Mouse (Mus musculus) stomach, embryonic 15.5 days (tissue): ENCODE results near the gene Dusp23. TPM values are rescaled to one million over a fixed set of nuclear protein-coding genes. Genes with fewer than 3 reads are reported as not detected.

Experiments
- ATAC-seq: fragments of 200-750 bp; cut with Nextera tagmentation; 2 replicates; pipeline ENCODE4 v1.8.0; 2017; ENCODE audit warnings: low read depth, moderate number of reproducible peaks, moderate TSS enrichment; ENCODE audit not compliant: insufficient read depth, low FRiP score
- H3K27ac ChIP-seq: fragments of 300-500 bp; sonication (generic); 2 replicates; pipeline ENCODE4 v1.5.1; 2015; ENCODE audit warnings: mild to moderate bottlenecking, inconsistent platforms
- H3K27me3 ChIP-seq: fragments of 300-500 bp; sonication (generic); replicated peaks from 2 replicates; pipeline ENCODE4 v1.6.1; 2015; ENCODE audit warnings: inconsistent platforms
- H3K36me3 ChIP-seq: fragments of 300-500 bp; sonication (generic); 2 replicates; pipeline ENCODE4 v1.6.1; 2015; ENCODE audit warnings: inconsistent platforms
- H3K4me1 ChIP-seq: fragments of 300-500 bp; sonication (generic); 2 replicates; pipeline ENCODE4 v1.6.1; 2015; ENCODE audit warnings: inconsistent platforms
- H3K4me2 ChIP-seq: fragments of 300-500 bp; sonication (generic); 2 replicates; pipeline ENCODE4 v1.6.1; 2015; ENCODE audit warnings: mild to moderate bottlenecking, inconsistent platforms
- H3K4me3 ChIP-seq: fragments of 300-500 bp; sonication (generic); replicated peaks from 2 replicates; pipeline ENCODE4 v1.5.1; 2015; ENCODE audit warnings: inconsistent platforms
- H3K9ac ChIP-seq: fragments of 300-500 bp; sonication (generic); 2 replicates; pipeline ENCODE4 v1.6.1; 2015; ENCODE audit warnings: inconsistent platforms
- H3K9me3 ChIP-seq: fragments of 300-500 bp; sonication (generic); 2 replicates; pipeline ENCODE4 v1.6.1; 2016; ENCODE audit warnings: inconsistent platforms
- WGBS: fragments of 180-500 bp; shearing (Covaris S2); methylation state at CpG from one replicate; pipeline ENCODE4 v1.1.7; 2015; 5-methylcytosine and 5-hydroxymethylcytosine counted together
- polyA plus RNA-seq: library from polyadenylated mRNA; unstranded; fragments of >200 nt; fragmentation: Nextera tagmentation; extraction: Ambion mirVana; gene quantifications from 2 replicates; pipeline ENCODE4 v1.2.1, GENCODE M21; 2015

Gene Dusp23
- polyA plus RNA-seq, 1 experiment from 2014 or later = 12.9 TPM

- 68% methylated on average over 4 of the region's 4 CpGs for WGBS
- Histone ChIP-seq H3K36me3 (no peaks in the 10 kb centered on the region), H3K4me2 (no peak overlapping the region), H3K4me1 (peaks cover 4% of the 10 kb centered on the region; the same call in 1 of the 2 replicates), H3K9me3 (no peaks in the 10 kb centered on the region), H3K9ac (no peak overlapping the region), H3K27ac (no peak overlapping the region), H3K4me3 (no peak overlapping the region), H3K27me3 (no peaks in the 10 kb centered on the region)
- no peak for ATAC-seq
Measured at GRCm38 (mm10) chr1:172618141-172618540, 14.6 kb downstream of the Dusp23 start.

GRCm38 (mm10) chr1:172617365-172618076, 15.2 kb downstream of the Dusp23 start:
- 34% methylated on average over 14 of the region's 14 CpGs for WGBS
- peak overlapping the region; percentile 56 for H3K4me2 ChIP-seq
- no peaks in the 10 kb centered on the region for H3K27me3 ChIP-seq
- no peaks in the 10 kb centered on the region for H3K36me3 ChIP-seq
- H3K27ac ChIP-seq = no peak overlapping the region
- H3K4me1 ChIP-seq = peaks cover 4% of the 10 kb centered on the region; the same call in 1 of the 2 replicates
- no peak overlapping the region for H3K9ac ChIP-seq
- ATAC-seq = no peak
- no peak overlapping the region; the same call in 1 of the 2 replicates for H3K4me3 ChIP-seq
- no peaks in the 10 kb centered on the region for H3K9me3 ChIP-seq

- Histone ChIP-seq H3K4me3 (peak overlapping the region; percentile 23), H3K9ac (no peak overlapping the region)
Measured at GRCm38 (mm10) chr1:172616537-172617300, 16.0 kb downstream of the Dusp23 start.

GRCm38 (mm10) chr1:172615412-172615811, 17.4 kb downstream of the Dusp23 start:
- Histone ChIP-seq H3K27me3 (no peaks in the 10 kb centered on the region), H3K4me2 (no peak overlapping the region), H3K9me3 (no peaks in the 10 kb centered on the region), H3K27ac (no peak overlapping the region), H3K9ac (no peak overlapping the region), H3K4me1 (peaks cover 4% of the 10 kb centered on the region; the same call in 1 of the 2 replicates), H3K4me3 (no peak overlapping the region), H3K36me3 (no peaks in the 10 kb centered on the region)
- no peak for ATAC-seq
- WGBS = 46% methylated on average over 4 of the region's 4 CpGs

More at GRCm38 (mm10) chr1:172616537-172617300, 16.0 kb downstream of the Dusp23 start:
- Histone ChIP-seq H3K4me2 (peak overlapping the region; percentile 56), H3K36me3 (no peaks in the 10 kb centered on the region), H3K27me3 (no peaks in the 10 kb centered on the region), H3K9me3 (no peaks in the 10 kb centered on the region), H3K27ac (no peak overlapping the region), H3K4me1 (peaks cover 4% of the 10 kb centered on the region; the same call in 1 of the 2 replicates)
- 0 out of 2 replicates have a peak, but pooled peaks have one; percentile 49 for ATAC-seq
- whole genome bisulfite sequencing = 13% methylated on average over 22 of the region's 22 CpGs

- H3K4me3 ChIP-seq = no peak overlapping the region
- WGBS = 86% methylated on average over 10 of the region's 10 CpGs
- H3K9me3 ChIP-seq = no peaks in the 10 kb centered on the region
- ATAC-seq = no peak
- no peaks in the 10 kb centered on the region for H3K36me3 ChIP-seq
- H3K27me3 ChIP-seq = no peaks in the 10 kb centered on the region
- H3K4me1 ChIP-seq = peaks cover 4% of the 10 kb centered on the region; the same call in 1 of the 2 replicates
- H3K9ac ChIP-seq = no peak overlapping the region
- no peak overlapping the region for H3K27ac ChIP-seq
- no peak overlapping the region for H3K4me2 ChIP-seq
Measured at GRCm38 (mm10) chr1:172614654-172615053, 18.1 kb downstream of the Dusp23 start.

- no peaks in the 10 kb centered on the region for H3K36me3 ChIP-seq
- H3K4me1 ChIP-seq = peaks cover 4% of the 10 kb centered on the region; the same call in 1 of the 2 replicates
- H3K27ac ChIP-seq = no peak overlapping the region
- no peak overlapping the region for H3K4me2 ChIP-seq
- 48% methylated on average over 1 of the region's 1 CpGs for WGBS
- no peak for ATAC-seq
- no peaks in the 10 kb centered on the region for H3K9me3 ChIP-seq
- H3K9ac ChIP-seq = no peak overlapping the region
- H3K27me3 ChIP-seq = no peaks in the 10 kb centered on the region
- H3K4me3 ChIP-seq = no peak overlapping the region
Measured at GRCm38 (mm10) chr1:172612745-172613144, 20.0 kb downstream of the Dusp23 start.

GRCm38 (mm10) chr1:172611304-172611703, 21.5 kb downstream of the Dusp23 start:
- no peak overlapping the region for H3K27ac ChIP-seq
- H3K36me3 ChIP-seq = no peaks in the 10 kb centered on the region
- WGBS = 76% methylated on average over 10 of the region's 10 CpGs
- H3K4me1 ChIP-seq = no peaks in the 10 kb centered on the region
- no peaks in the 10 kb centered on the region for H3K9me3 ChIP-seq
- H3K27me3 ChIP-seq = no peaks in the 10 kb centered on the region
- H3K9ac ChIP-seq = no peak overlapping the region
- H3K4me2 ChIP-seq = no peak overlapping the region
- ATAC-seq = no peak
- H3K4me3 ChIP-seq = no peak overlapping the region

- no peak for ATAC-seq
- no peak within 1 kb of the TSS for H3K9ac ChIP-seq
- no peaks in the 10 kb centered on the region for H3K27me3 ChIP-seq
- H3K4me1 ChIP-seq = no peaks in the 10 kb centered on the region
- H3K27ac ChIP-seq = no peak within 1 kb of the TSS
- H3K9me3 ChIP-seq = no peaks in the 10 kb centered on the region
- no peaks in the 10 kb centered on the region for H3K36me3 ChIP-seq
- no peak within 1 kb of the TSS for H3K4me2 ChIP-seq
- no peak within 1 kb of the TSS for H3K4me3 ChIP-seq
- 32% methylated on average over 1 of the region's 1 CpGs for WGBS
Measured at GRCm38 (mm10) chr1:172602326-172602725, 30.4 kb downstream of the Dusp23 start, which contains the start of gene Fcrl6. TSS of gene Fcrl6 (minus strand) at chr1:172602551.

GRCm38 (mm10) chr1:172594495-172594894, 38.3 kb downstream of the Dusp23 start:
- H3K9ac ChIP-seq = no peak overlapping the region
- no peak overlapping the region for H3K4me2 ChIP-seq
- no peaks in the 10 kb centered on the region for H3K27me3 ChIP-seq
- H3K4me1 ChIP-seq = no peaks in the 10 kb centered on the region
- no peaks in the 10 kb centered on the region for H3K36me3 ChIP-seq
- H3K27ac ChIP-seq = no peak overlapping the region
- no peak overlapping the region for H3K4me3 ChIP-seq
- no peaks in the 10 kb centered on the region for H3K9me3 ChIP-seq
- no peak for ATAC-seq

- WGBS = 83% methylated on average over 2 of the region's 2 CpGs
- H3K27ac ChIP-seq = no peak overlapping the region
- no peak for ATAC-seq
Measured at GRCm38 (mm10) chr1:172593956-172594355, 38.8 kb downstream of the Dusp23 start.

GRCm38 (mm10) chr1:172593321-172593720, 39.4 kb downstream of the Dusp23 start:
- no peaks in the 10 kb centered on the region for H3K9me3 ChIP-seq
- no peaks in the 10 kb centered on the region for H3K36me3 ChIP-seq
- no peaks in the 10 kb centered on the region for H3K27me3 ChIP-seq
- H3K27ac ChIP-seq = no peak overlapping the region
- H3K4me3 ChIP-seq = no peak overlapping the region
- H3K4me2 ChIP-seq = no peak overlapping the region
- H3K9ac ChIP-seq = no peak overlapping the region
- H3K4me1 ChIP-seq = no peaks in the 10 kb centered on the region
- ATAC-seq = no peak
- WGBS = 61% methylated on average over 3 of the region's 3 CpGs

More at GRCm38 (mm10) chr1:172593956-172594355, 38.8 kb downstream of the Dusp23 start:
- H3K4me2 ChIP-seq = no peak overlapping the region
- no peaks in the 10 kb centered on the region for H3K27me3 ChIP-seq
- H3K9ac ChIP-seq = no peak overlapping the region
- no peak overlapping the region for H3K4me3 ChIP-seq
- no peaks in the 10 kb centered on the region for H3K36me3 ChIP-seq
- no peaks in the 10 kb centered on the region for H3K4me1 ChIP-seq
- H3K9me3 ChIP-seq = no peaks in the 10 kb centered on the region

GRCm38 (mm10) chr1:172590385-172590784, 42.4 kb downstream of the Dusp23 start, which contains the start of gene Slamf8:
TSS of gene Slamf8 (minus strand) at chr1:172590568.
- no peak within 1 kb of the TSS for H3K4me3 ChIP-seq
- WGBS = 67% methylated on average over 7 of the region's 7 CpGs
- no peak within 1 kb of the TSS for H3K4me2 ChIP-seq
- H3K36me3 ChIP-seq = no peaks in the 10 kb centered on the region
- no peak within 1 kb of the TSS for H3K27ac ChIP-seq
- no peaks in the 10 kb centered on the region for H3K9me3 ChIP-seq
- no peak for ATAC-seq
- H3K4me1 ChIP-seq = no peaks in the 10 kb centered on the region
- H3K27me3 ChIP-seq = peaks cover 4% of the 10 kb centered on the region; the same call in 1 of the 2 replicates
- no peak within 1 kb of the TSS for H3K9ac ChIP-seq
